Mouse (Mus musculus): Measurements from ENCODE around the gene Asxl1. TPM values are rescaled to one million over a fixed set of nuclear protein-coding genes. Genes with fewer than 3 reads are reported as not detected.

Asxl1 gene
- 10 to 100 TPM; 55.7 to 57.4 TPM for total RNA-seq (2023)

GRCm38 (mm10) chr2:153345454-153346220 is at the start of gene Asxl1:
Gene Asxl1 (plus strand): TSS chr2:153345829.

Other genes starting within 250 kb of the Asxl1 start
- gene Hck, start 237.4 kb upstream of the Asxl1 start, total RNA-seq (2023) = 100 to 1,000 TPM; 416 TPM
- gene Tm9sf4, start 184.5 kb upstream of the Asxl1 start, total RNA-seq (2023) = 100 to 1,000 TPM; 156 to 161 TPM
- gene Tspyl3, start 120.4 kb upstream of the Asxl1 start, total RNA-seq (2023) = 10 to 100 TPM; 11.3 to 12.4 TPM
- 10 to 100 TPM; 90.5 to 92.1 TPM for gene Plagl2, start 104.4 kb upstream of the Asxl1 start, total RNA-seq (2023)
- gene Pofut1, start 104.3 kb upstream of the Asxl1 start, total RNA-seq (2023) = 10 to 100 TPM; 27.6 to 30.5 TPM
- gene Kif3b, start 54.4 kb upstream of the Asxl1 start, total RNA-seq (2023) = 10 to 100 TPM; 28.4 to 30.1 TPM
- not detected for gene 4930404H24Rik, start 147.0 kb downstream of the Asxl1 start, total RNA-seq (2023)
- gene Nol4l, start 184.1 kb downstream of the Asxl1 start, total RNA-seq (2023) = 1 to 10 TPM; 3.9 to 6.7 TPM

Measured in monocyte, adult 59 days (primary cell).